Mouse (Mus musculus): ENCODE results near the gene Coq5. TPM values are rescaled to one million over a fixed set of nuclear protein-coding genes. Genes with fewer than 3 reads are reported as not detected.
A peak's percentile ranks its signal among the peaks of the same experiment; 100 is the strongest.

The Coq5 gene
- 100 to 1,000 TPM; 150 to 174 TPM for total RNA-seq (2021)
- long read RNA-seq, experiment 1, transcript Coq5-201 (7 exons, 2,037 nt): major isoform, 294 of 299 reads
- long read RNA-seq, experiment 1, partial matches to known transcripts: 1 of 299 reads
- long read RNA-seq, experiment 1, other reads (novel, unspliced or antisense): 4 of 299 reads
- long read RNA-seq, experiment 2, transcript Coq5-201 (7 exons, 2,037 nt): major isoform, 146 of 154 reads
- long read RNA-seq, experiment 2, partial matches to known transcripts: 6 of 154 reads
- long read RNA-seq, experiment 2, other reads (novel, unspliced or antisense): 2 of 154 reads

GRCm38 (mm10) chr5:115279226-115280049, at the start of gene Coq5:
Gene Coq5, plus strand, starts transcription at chr5:115279666.
- peak; percentile 91 to 96 for DNase-seq

- DNase-seq: peak; percentile 35 to 42
Measured at GRCm38 (mm10) chr5:115230830-115231551, 48.5 kb upstream of the Coq5 start.

- no peak for DNase-seq
Measured at GRCm38 (mm10) chr5:115231552-115232120, 47.8 kb upstream of the Coq5 start.

GRCm38 (mm10) chr5:115232516-115232915, 47.0 kb upstream of the Coq5 start:
- DNase-seq: no peak

- DNase-seq: no peak
Measured at GRCm38 (mm10) chr5:115233031-115233780, 46.3 kb upstream of the Coq5 start.

- DNase-seq: no peak
Measured at GRCm38 (mm10) chr5:115234519-115234918, 44.9 kb upstream of the Coq5 start.

- peak; percentile 81 to 84 for DNase-seq
Measured at GRCm38 (mm10) chr5:115235323-115235771, 44.1 kb upstream of the Coq5 start.

- peak; percentile 89 to 96 for DNase-seq
Measured at GRCm38 (mm10) chr5:115235786-115236263, 43.6 kb upstream of the Coq5 start, which contains the start of gene Pop5. Gene Pop5, plus strand, starts transcription at chr5:115235836.

- peak; percentile 95 to 96 for DNase-seq
Measured at GRCm38 (mm10) chr5:115237803-115238728, 41.4 kb upstream of the Coq5 start.

GRCm38 (mm10) chr5:115238729-115239195, 40.7 kb upstream of the Coq5 start:
- peak; percentile 44 to 51 for DNase-seq

- DNase-seq: no peak
Measured at GRCm38 (mm10) chr5:115240191-115240590, 39.3 kb upstream of the Coq5 start.

GRCm38 (mm10) chr5:115255472-115255871, 24.0 kb upstream of the Coq5 start:
- no peak for DNase-seq

- no peak for DNase-seq
Measured at GRCm38 (mm10) chr5:115256909-115257546, 22.4 kb upstream of the Coq5 start.

GRCm38 (mm10) chr5:115260356-115260755, 19.1 kb upstream of the Coq5 start:
- DNase-seq: peak in 1 of 2 experiments; percentile 41

- DNase-seq: no peak
Measured at GRCm38 (mm10) chr5:115261141-115261540, 18.3 kb upstream of the Coq5 start.

GRCm38 (mm10) chr5:115261880-115262279, 17.6 kb upstream of the Coq5 start:
- DNase-seq: no peak

- DNase-seq: no peak
Measured at GRCm38 (mm10) chr5:115262502-115263291, 16.8 kb upstream of the Coq5 start.

- no peak for DNase-seq
Measured at GRCm38 (mm10) chr5:115266340-115266739, 13.1 kb upstream of the Coq5 start.
